Comparison of ENCODE assay signal across 33 mouse cellular contexts in the genomic region with DNA sequence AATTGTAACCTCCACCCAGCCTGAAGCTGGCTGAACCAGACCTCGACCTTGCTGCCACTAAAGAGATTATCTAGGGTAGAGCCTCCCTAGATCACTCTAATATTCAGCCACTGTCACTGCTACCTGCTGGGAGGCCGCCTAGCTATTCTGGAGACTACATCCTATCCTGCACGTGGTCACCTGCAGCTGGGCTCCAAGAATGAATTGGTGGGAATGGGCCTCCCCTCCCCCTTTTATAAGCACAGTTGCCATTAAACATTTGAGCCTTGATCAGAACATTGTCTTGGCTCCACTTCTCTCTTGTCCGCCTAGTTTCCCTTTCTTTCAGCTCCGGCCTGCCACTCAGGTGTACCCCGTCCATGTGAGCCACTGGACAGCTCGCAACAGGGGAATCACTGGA. TPM values are rescaled to one million over a fixed set of nuclear protein-coding genes. Genes with fewer than 3 reads are reported as not detected.
"Had no signal": no experiment of that assay in that cellular context is flagged by ENCODE, and none has a peak within 500 bp of the region (broad histone marks: within the 10 kb centered on the region; RNA-seq: fewer than 3 reads in every experiment).

No protein-coding gene starts in this region.

RNA-seq across cellular contexts. Expression of a gene that starts 9.2 kb away (rescaled TPM):
- total RNA-seq: common myeloid progenitor, adult 5-6 weeks; forebrain, postnatal 0 days; gastrocnemius, adult 18-20 months; gastrocnemius, adult 2 months; gastrocnemius, adult 8-10 months; gastrocnemius, postnatal 10 days; gastrocnemius, postnatal 14 days; gastrocnemius, postnatal 25 days; gastrocnemius, postnatal 36 days; gastrocnemius, postnatal 4 days; granulocyte monocyte progenitor cell, adult 5-6 weeks; heart, adult 18-20 months; heart, adult 2 months; heart, adult 8-10 months had no signal
- polyA plus RNA-seq: cortical plate, adult 2 months; embryonic facial prominence, embryonic 10.5 days; embryonic facial prominence, embryonic 11.5 days; embryonic facial prominence, embryonic 12.5 days; embryonic facial prominence, embryonic 13.5 days; embryonic facial prominence, embryonic 14.5 days; embryonic facial prominence, embryonic 15.5 days; erythroblast, embryonic 14.5 days; forebrain, embryonic 10.5 days; forebrain, embryonic 11.5 days; forebrain, embryonic 12.5 days; forebrain, embryonic 13.5 days; forebrain, embryonic 14.5 days; forebrain, embryonic 15.5 days; forebrain, embryonic 16.5 days; forebrain, postnatal 0 days; heart, adult 2 months; heart, embryonic 10.5 days; heart, embryonic 11.5 days; heart, embryonic 12.5 days had no signal

RNA-seq across cellular contexts. Expression of a gene that starts 53.1 kb away (rescaled TPM):
- total RNA-seq: common myeloid progenitor, adult 5-6 weeks; gastrocnemius, adult 18-20 months; gastrocnemius, adult 2 months; gastrocnemius, adult 8-10 months; gastrocnemius, postnatal 10 days; gastrocnemius, postnatal 14 days; gastrocnemius, postnatal 25 days; gastrocnemius, postnatal 36 days; gastrocnemius, postnatal 4 days; heart, adult 18-20 months; heart, adult 2 months; heart, adult 8-10 months had no signal
- polyA plus RNA-seq: embryonic facial prominence, embryonic 10.5 days; embryonic facial prominence, embryonic 11.5 days; embryonic facial prominence, embryonic 12.5 days; embryonic facial prominence, embryonic 13.5 days; embryonic facial prominence, embryonic 14.5 days; erythroblast, embryonic 14.5 days; forebrain, embryonic 10.5 days; forebrain, embryonic 11.5 days; forebrain, embryonic 12.5 days; frontal cortex, adult 2 months; heart, adult 2 months; heart, embryonic 10.5 days had no signal
